Mouse (Mus musculus) telencephalon, adult 2 months (tissue): ENCODE measurements around the gene Ptpre.

ENCODE experiments used
- DNase-seq: peaks from one replicate; pipeline ENCODE4 v3.0.0-alpha.2; 2011; ENCODE audit warnings: low read depth, low spot score

The Ptpre gene

DNA sequence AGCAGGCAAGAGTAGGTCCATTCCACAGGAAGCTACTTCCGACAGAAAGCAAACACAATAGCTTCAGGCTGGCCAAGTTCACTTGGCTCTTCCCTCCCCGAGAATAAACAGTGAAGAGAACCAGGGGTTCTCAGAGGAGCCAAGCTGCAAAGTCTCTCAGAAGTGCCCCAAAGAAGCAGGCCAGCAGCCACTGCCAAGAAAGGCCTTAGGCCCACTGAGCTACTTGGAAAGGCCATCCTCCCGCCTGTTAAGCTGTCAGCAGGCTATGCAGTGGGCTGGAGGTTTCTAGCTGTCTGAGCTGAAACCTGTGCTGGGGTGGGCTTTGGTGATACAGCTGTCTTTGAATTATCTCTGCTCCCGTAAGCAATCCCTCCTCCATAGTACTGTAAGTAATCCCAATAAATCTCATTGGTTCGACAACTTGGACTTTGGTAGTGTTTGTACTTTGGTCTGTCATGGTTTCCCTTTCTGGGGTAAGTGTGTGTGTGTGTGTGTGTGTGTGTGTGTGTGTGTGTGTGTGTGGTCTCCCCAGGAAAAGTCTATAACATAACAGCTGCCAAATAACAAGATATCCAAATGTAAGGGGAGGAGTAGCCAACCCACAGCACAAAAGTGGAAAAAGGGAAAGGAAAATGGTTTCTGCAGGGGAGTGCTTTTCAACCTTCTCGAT is 186.5 kb downstream of the Ptpre start:
- DNase-seq: no peak

DNA sequence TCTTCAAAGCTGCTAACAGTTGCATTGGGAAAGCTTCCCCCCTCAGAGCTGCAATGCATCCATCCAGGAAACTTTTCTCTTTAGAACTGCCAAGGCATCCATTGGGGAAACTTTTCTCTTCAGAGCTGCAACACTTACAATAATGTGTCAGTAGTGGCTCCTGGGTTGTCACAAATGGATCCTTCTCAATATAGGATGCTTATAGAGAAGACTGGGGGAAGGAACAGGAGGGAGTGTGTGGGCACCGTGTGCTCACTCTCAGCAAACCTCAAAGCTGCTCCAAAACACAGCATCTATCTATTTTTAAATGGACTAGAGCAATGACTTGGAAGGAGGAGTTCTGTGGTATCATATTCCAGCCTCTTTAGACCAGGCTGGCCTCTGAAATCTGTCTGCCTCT is 189.4 kb downstream of the Ptpre start:
- peak; percentile 58 for DNase-seq

DNA sequence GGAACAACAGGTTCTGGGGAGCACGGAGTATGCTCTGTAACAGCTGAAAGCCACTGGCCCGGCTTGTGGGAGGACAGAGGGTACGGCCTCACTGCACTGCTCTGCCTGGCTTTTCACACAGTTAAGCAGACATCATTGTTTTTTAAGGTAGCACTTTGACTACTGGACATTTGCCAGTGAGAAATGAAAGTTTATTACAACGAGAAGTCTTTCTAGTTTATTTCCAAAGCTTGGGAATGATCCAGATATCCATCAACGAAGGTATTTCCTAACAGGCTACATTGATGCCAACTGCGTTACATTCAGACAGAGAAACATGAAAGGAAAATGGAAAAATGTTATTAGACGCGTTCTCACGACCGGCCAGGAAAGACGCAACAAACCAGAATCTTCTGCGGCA is 190.8 kb downstream of the Ptpre start:
- no peak for DNase-seq

DNA sequence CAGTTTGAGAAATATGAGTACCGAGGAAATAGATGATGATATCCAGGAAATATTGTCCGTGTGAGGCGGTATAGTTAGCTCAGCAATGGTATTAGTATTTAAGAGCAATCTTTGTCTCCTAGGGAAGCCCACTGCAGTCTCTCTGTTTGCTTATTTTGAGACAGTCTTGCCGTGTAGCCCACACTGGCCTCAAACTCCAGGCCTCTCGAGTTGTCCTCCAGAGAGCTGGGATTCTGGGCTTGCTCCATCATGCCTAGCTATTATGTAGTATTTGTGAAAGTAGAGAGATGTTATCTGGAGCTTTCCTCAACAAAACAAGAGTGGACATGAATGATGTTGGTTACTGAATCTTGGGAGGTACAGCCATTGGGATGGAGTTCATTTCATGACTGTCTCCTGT is 197.1 kb downstream of the Ptpre start:
- no peak for DNase-seq

DNA sequence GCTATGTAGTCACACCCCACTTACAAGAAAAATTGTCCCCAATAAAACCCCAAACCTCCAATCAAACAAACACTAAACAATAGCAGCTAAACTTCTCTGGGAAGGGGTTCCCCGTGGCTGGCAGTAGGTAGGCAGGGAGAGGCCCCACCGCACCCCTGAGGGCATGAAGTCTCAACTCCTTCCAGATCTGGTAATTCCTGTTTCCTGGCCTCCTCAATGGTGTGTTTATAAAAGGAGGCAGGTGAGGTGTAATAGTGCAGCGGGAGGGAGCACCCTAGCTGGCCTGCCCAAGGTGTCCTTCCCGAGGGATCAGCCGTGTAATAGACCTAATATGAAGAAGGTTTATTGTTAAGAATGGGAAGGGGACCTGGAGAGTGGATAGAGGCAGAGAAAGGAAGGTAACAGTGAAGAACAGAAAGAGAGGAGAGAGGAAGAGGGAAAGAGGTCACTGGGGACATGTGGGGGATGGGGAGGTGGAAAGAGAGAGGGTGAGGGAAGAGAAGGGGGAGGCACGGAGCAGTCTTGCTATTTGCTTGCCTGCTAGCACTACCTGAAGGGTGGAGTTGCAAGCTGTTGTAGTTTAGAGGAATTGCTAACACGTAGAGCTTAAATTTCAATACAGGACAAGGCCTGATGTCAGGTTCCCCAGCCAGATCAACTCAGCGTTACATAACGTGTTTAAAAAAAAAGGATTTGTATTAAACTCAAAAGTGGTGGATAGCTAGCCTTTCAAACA is 197.8 kb downstream of the Ptpre start:
- DNase-seq: no peak
